Mouse (Mus musculus) liver, embryonic 16.5 days (tissue): ENCODE data around the gene Agt. TPM values are rescaled to one million over a fixed set of nuclear protein-coding genes. Genes with fewer than 3 reads are reported as not detected.

Experiments
- ATAC-seq: fragments of 200-750 bp; cut with Nextera tagmentation; 2 replicates; pipeline ENCODE4 v1.8.0; 2017; ENCODE audit warnings: low read depth, mild to moderate bottlenecking, moderate number of reproducible peaks, moderate library complexity
- H3K27ac ChIP-seq: fragments of 300-500 bp; sonication (generic); 2 replicates; pipeline ENCODE4 v1.5.1; 2014; ENCODE audit warnings: mild to moderate bottlenecking, low read length
- H3K27me3 ChIP-seq: fragments of 300-500 bp; sonication (generic); 2 replicates; pipeline ENCODE4 v1.6.1; 2014; ENCODE audit warnings: low read depth, low read length, mixed read lengths; ENCODE audit not compliant: control insufficient read depth, insufficient read depth
- H3K36me3 ChIP-seq: fragments of 300-500 bp; sonication (generic); 2 replicates; pipeline ENCODE4 v1.6.1; 2014; ENCODE audit warnings: mild to moderate bottlenecking; ENCODE audit not compliant: control insufficient read depth, insufficient read depth
- H3K4me1 ChIP-seq: fragments of 300-500 bp; sonication (generic); 2 replicates; pipeline ENCODE4 v1.6.1; 2014; ENCODE audit warnings: low read depth, low read length, mixed read lengths; ENCODE audit not compliant: control insufficient read depth
- H3K4me2 ChIP-seq: fragments of 300-500 bp; sonication (generic); 2 replicates; pipeline ENCODE4 v1.6.1; 2014; ENCODE audit warnings: low read depth, low read length, mixed read lengths
- H3K4me3 ChIP-seq: fragments of 300-500 bp; sonication (generic); 2 replicates; pipeline ENCODE4 v1.5.1; 2014; ENCODE audit warnings: low read depth, mild to moderate bottlenecking, low read length
- H3K9ac ChIP-seq: fragments of 300-500 bp; sonication (generic); 2 replicates; pipeline ENCODE4 v1.6.1; 2014; ENCODE audit warnings: low read depth, low read length
- H3K9me3 ChIP-seq: fragments of 300-500 bp; sonication (generic); replicated peaks from 2 replicates; pipeline ENCODE4 v1.6.1; 2016; ENCODE audit warnings: low read length; ENCODE audit not compliant: control insufficient read depth
- WGBS: fragments of 180-500 bp; shearing (Covaris S2); extraction: QIAGEN DNeasy Blood & Tissue Kit; methylation state at CpG from one replicate; pipeline ENCODE4 v1.1.7; 2014; ENCODE audit not compliant: insufficient replicate concordance; 5-methylcytosine and 5-hydroxymethylcytosine counted together
- polyA plus RNA-seq: library from polyadenylated mRNA; unstranded; fragments of >200 nt; fragmentation: Nextera tagmentation; extraction: Ambion mirVana; gene quantifications from 2 replicates; pipeline ENCODE4 v1.2.1, GENCODE M21; 2015

The Agt gene
- polyA plus RNA-seq, 1 experiment from 2014 or later = 290 TPM

DNA sequence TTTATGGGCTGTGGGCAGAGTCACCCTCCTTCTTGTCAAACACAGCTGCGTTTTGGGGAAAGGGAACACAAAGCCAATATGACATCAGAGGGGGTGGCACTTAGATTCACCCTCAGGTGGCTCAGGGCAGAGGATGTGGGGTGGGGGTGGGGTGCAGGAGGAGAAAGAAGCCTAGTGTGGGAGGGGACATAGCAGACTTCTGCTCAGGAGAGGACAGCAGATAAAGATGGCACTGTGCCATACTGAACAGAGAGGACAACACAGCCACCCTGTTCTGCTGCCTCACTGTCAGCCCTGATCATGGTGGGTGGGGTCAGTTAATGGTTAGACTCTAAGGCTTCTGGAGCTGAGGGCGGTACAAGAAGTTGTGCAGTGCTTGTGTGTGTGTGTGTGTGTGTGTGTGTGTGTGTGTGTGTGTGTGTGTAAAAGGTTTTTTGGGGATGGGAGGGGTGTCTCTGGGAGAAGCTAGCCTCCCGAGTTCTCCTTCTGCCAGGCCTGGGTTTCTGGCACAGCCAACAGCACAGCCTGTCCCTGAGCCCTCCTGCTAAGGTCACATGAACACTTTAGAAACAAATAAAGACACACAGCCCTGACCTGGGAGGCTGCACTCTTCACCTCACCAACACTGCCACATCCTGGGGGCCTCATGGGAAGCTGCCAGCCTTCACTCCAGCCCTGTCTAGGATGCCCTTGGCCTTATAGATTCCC, 16.4 kb upstream of the Agt start:
- peak; percentile 70 for ATAC-seq
- Histone ChIP-seq H3K27ac (peak overlapping the region; percentile 33; the same call in 1 of the 2 replicates), H3K4me2 (no peak overlapping the region)

DNA sequence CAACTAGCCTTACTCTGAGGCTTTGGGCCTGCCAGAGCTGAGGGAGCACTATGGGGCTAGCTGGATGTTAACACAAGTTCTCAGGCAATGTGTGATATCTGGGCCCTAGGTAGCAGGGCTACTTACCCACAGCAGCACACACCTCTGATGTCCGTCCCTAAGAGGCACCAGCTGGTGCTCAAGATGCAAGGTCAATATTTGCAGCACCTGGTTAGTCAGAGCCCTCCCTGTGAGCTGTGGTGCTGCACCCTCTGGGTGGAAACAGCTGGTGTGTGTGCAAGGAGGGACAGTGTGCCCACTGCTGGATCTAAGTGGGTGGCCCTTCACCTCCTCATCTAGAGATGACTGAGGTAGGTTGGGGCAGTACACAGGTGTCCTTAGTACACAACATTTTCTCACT, 7.2 kb upstream of the Agt start:
- H3K27ac ChIP-seq = no peak overlapping the region
- ATAC-seq = no peak
- WGBS = 61% methylated on average over 1 of the region's 1 CpGs

More for the DNA sequence above, 16.4 kb upstream of the Agt start:
- Histone ChIP-seq H3K4me1 (peaks cover 4% of the 10 kb centered on the region), H3K36me3 (no peaks in the 10 kb centered on the region), H3K9me3 (no peaks in the 10 kb centered on the region), H3K4me3 (no peak overlapping the region), H3K9ac (no peak overlapping the region), H3K27me3 (no peaks in the 10 kb centered on the region)
- WGBS = 42% methylated on average over 3 of the region's 3 CpGs

DNA sequence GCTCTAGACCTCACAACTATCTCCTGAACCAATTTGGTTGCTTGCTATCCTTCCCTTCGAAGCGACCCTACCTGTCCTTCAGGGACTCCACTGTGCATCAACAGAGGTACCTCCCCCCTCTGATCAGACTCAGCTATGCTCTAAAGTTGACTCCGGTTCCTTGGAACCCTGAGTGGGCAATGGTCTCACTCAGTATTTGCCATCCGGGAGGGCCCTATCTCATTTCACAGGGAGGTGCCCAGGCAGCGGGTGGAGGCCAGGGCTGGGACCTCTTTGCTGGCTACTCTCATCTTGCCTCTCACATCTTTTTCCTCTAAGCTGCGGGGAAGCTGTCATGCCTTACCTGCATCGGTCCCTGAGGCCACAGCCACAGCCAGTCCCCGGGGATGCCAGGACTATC, 6.3 kb upstream of the Agt start, which contains the start of gene Capn9:
Capn9 (plus strand) TSS at position 301 of the 400 bp plus-strand sequence.
- H3K9ac ChIP-seq = no peak within 1 kb of the TSS
- H3K27ac ChIP-seq = no peak within 1 kb of the TSS
- ATAC-seq = no peak
- no peak within 1 kb of the TSS for H3K4me2 ChIP-seq
- no peak within 1 kb of the TSS for H3K4me3 ChIP-seq
- 68% methylated on average over 8 of the region's 8 CpGs for WGBS
- H3K4me1 ChIP-seq = peaks cover 6% of the 10 kb centered on the region
- no peaks in the 10 kb centered on the region for H3K9me3 ChIP-seq
- H3K27me3 ChIP-seq = no peaks in the 10 kb centered on the region
- no peaks in the 10 kb centered on the region for H3K36me3 ChIP-seq

More for the DNA sequence above, 7.2 kb upstream of the Agt start:
- no peaks in the 10 kb centered on the region for H3K9me3 ChIP-seq
- no peak overlapping the region for H3K4me3 ChIP-seq
- no peaks in the 10 kb centered on the region for H3K36me3 ChIP-seq
- no peak overlapping the region for H3K4me2 ChIP-seq
- no peaks in the 10 kb centered on the region for H3K4me1 ChIP-seq
- no peak overlapping the region for H3K9ac ChIP-seq
- H3K27me3 ChIP-seq = no peaks in the 10 kb centered on the region

DNA sequence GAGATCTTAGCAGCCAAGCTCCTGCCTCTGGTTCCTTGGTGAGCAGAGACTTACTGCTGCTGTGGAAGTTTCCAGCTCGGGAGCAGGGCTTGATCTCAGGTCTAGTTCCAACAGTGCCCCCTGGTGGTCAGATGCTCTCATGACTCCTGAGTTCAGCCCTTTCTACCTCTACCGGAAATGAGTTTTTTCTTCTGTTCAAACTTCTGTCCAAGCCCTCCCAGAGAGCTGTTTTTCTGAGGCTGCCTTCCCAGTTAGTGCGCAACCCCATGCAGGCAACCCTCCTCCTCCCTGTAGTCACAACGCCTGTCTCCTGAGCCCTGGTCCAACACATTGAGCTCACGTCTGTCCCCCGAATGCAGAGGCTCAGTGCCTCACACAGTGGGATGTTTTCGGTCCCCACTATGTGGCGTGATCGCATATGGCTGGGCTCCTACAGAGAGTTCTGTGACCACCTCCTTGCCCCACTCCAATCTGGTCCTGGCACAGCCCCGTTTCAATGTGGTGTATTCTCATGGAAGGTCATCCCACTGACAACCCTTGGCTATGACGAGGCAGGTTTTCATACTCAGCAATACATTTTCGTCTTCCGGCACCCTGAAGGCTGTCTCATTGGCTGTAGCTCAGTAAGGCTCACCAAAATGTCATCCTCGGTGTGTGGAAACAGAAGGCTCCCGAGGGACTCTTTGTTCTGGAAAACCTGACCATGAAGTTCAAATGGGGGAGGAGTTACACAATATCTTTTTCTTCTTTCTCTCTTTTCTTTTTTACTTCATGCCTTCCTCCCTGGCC, 4.2 kb upstream of the Agt start:
- 51% methylated on average over 15 of the region's 15 CpGs for WGBS
- no peak for ATAC-seq
- H3K9me3 ChIP-seq = no peaks in the 10 kb centered on the region
- H3K4me2 ChIP-seq = no peak overlapping the region
- H3K9ac ChIP-seq = no peak overlapping the region
- no peaks in the 10 kb centered on the region for H3K36me3 ChIP-seq
- H3K4me3 ChIP-seq = no peak overlapping the region
- H3K27ac ChIP-seq = peak overlapping the region; percentile 43; the same call in 1 of the 2 replicates
- H3K4me1 ChIP-seq = peaks cover 6% of the 10 kb centered on the region
- H3K27me3 ChIP-seq = no peaks in the 10 kb centered on the region

DNA sequence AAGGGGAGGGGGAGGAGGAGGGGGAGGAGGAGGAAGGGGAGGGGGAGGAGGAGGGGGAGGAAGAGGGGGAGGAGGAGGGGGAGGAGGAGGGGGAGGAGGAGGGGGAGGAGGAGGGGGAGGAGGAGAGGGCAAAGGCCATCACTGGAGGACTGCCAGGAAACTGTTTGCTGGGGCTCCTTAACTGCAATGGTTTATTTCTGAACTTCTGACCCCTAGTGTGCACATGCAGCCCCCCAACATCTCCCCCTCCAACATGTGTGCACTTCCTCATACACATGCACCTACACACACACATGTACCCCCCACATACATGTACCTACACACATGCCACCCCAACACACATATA, 2.9 kb upstream of the Agt start:
- H3K27ac ChIP-seq = peak overlapping the region; percentile 43; the same call in 1 of the 2 replicates
- no peak overlapping the region for H3K4me3 ChIP-seq
- H3K9me3 ChIP-seq = no peaks in the 10 kb centered on the region
- no peak for ATAC-seq
- no peaks in the 10 kb centered on the region for H3K36me3 ChIP-seq
- H3K9ac ChIP-seq = no peak overlapping the region
- H3K27me3 ChIP-seq = no peaks in the 10 kb centered on the region
- H3K4me1 ChIP-seq = peaks cover 6% of the 10 kb centered on the region
- no peak overlapping the region for H3K4me2 ChIP-seq

DNA sequence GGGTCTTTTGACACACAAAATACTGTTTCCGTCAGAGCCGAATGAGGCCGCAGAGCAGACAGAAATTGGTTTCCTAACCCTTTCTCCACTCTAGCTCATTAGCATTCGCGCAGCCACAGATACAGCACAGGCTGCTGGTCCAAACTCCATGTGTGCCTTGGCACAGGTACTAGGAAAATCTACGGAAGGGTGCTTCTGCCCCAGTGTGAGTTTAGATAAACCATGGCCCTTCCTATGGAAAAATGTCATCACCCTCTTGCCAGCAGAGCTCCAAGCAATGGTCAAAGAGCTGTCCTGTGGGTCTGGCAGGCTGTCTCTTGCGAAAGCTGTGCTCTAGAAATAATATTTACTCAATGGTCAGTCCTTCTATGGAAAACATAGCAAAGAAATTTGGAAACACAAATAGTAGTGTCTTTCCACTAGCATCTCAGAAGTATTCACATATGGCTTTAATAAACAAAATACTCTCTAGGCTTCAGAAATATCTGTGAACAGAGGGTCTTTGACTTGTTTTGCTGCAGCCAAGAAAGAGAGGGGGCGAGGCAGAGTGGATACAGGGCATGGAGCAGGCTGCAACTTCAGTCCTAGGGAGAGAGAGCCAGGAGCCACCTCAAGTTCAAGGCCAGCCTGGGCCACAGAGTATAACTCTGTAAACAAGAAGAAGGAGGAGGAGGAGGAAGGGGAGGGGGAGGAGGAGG, 2.4 kb upstream of the Agt start:
- H3K4me1 ChIP-seq = peaks cover 6% of the 10 kb centered on the region
- H3K27me3 ChIP-seq = no peaks in the 10 kb centered on the region
- WGBS = 54% methylated on average over 8 of the region's 8 CpGs
- peak overlapping the region; percentile 82 for H3K27ac ChIP-seq
- no peak overlapping the region for H3K4me2 ChIP-seq
- no peak overlapping the region for H3K9ac ChIP-seq
- ATAC-seq = peak; percentile 72
- H3K36me3 ChIP-seq = no peaks in the 10 kb centered on the region
- H3K9me3 ChIP-seq = no peaks in the 10 kb centered on the region
- no peak overlapping the region for H3K4me3 ChIP-seq

DNA sequence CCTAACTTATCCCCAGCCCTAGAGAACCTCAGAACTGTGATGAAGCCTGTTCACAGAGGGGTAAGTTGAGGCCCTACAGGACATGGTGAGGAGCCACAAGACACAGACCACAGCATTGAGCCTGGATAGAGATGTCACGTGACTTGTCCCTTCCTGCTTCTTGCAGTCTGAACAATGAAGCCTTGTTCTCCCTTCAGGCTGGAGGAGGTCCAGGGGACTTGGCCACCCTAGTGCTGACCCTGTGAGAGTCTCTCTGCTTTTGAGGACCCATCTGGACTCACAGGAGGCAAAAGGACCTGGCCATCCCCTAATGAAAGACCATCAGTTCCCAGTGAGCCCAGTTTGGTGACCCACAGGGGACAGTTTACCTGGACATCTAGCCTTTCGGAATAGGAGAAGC, 406 bp downstream of the Agt start:
- Histone ChIP-seq H3K4me2 (peak overlapping the region; percentile 33), H3K27ac (peak overlapping the region; percentile 77), H3K9ac (peak overlapping the region; percentile 43; the same call in 1 of the 2 replicates), H3K9me3 (no peaks in the 10 kb centered on the region), H3K4me3 (peak overlapping the region; percentile 45), H3K27me3 (no peaks in the 10 kb centered on the region), H3K36me3 (no peaks in the 10 kb centered on the region), H3K4me1 (peaks cover 6% of the 10 kb centered on the region)
- no peak for ATAC-seq
- 44% methylated on average over 2 of the region's 2 CpGs for WGBS

DNA sequence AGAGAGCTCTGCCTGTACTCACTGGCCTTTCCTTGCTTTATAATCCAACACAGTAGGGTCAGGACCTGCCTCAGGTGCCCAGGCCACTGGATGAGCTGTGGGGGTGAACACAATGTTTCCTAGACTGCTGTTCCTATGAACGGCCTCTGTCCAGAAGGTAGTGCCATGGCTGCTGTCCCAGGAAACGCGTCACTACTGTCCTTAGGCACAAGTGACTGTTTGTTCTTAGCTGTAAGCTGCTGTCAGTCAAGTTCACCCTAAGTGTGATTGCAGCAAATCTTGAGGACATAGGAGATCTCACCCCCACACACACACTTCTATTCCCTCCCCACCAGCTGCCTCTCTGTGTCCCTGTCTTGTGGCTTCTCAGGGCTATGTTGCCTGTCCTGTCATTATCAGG, 1.9 kb downstream of the Agt start:
- no peak overlapping the region for H3K9ac ChIP-seq
- H3K4me2 ChIP-seq = peak overlapping the region; percentile 33
- no peak for ATAC-seq
- 54% methylated on average over 3 of the region's 3 CpGs for WGBS
- H3K27me3 ChIP-seq = no peaks in the 10 kb centered on the region
- no peaks in the 10 kb centered on the region for H3K9me3 ChIP-seq
- H3K4me3 ChIP-seq = peak overlapping the region; percentile 45
- peaks cover 6% of the 10 kb centered on the region for H3K4me1 ChIP-seq
- H3K36me3 ChIP-seq = no peaks in the 10 kb centered on the region
- H3K27ac ChIP-seq = peak overlapping the region; percentile 46
